Mouse (Mus musculus): ENCODE results near the gene Comt. TPM values are rescaled to one million over a fixed set of nuclear protein-coding genes. Genes with fewer than 3 reads are reported as not detected.
A peak's percentile ranks its signal among the peaks of the same experiment; 100 is the strongest.

Gene Comt
- polyA plus RNA-seq, 1 experiment from 2014 or later = 83.5 TPM

- DNase-seq (ENCODE audit: low spot score) = no peak
- Histone ChIP-seq H3K4me3 (no peak overlapping the region), H3K36me3 (peaks cover 32% of the 10 kb centered on the region), H3K4me1 (peaks cover 42% of the 10 kb centered on the region), H3K9me3 (no peaks in the 10 kb centered on the region), H3K27me3 (ENCODE audit: insufficient read depth, poor library complexity, severe bottlenecking) (peaks cover 30% of the 10 kb centered on the region), H3K27ac (peak overlapping the region; percentile 47; the same call in 1 of the 2 replicates)
Measured at GRCm38 (mm10) chr16:18458661-18459060, 32.0 kb upstream of the Comt start.

GRCm38 (mm10) chr16:18455407-18455806 is 28.8 kb upstream of the Comt start:
- DNase-seq (ENCODE audit: low spot score) = no peak
- Histone ChIP-seq H3K9me3 (no peaks in the 10 kb centered on the region), H3K4me3 (no peak overlapping the region), H3K27ac (no peak overlapping the region), H3K27me3 (ENCODE audit: insufficient read depth, poor library complexity, severe bottlenecking) (peaks cover 17% of the 10 kb centered on the region), H3K36me3 (peaks cover 32% of the 10 kb centered on the region), H3K4me1 (peaks cover 45% of the 10 kb centered on the region)
- 90% methylated on average over 6 of the region's 6 CpGs for WGBS

GRCm38 (mm10) chr16:18453846-18454245 is 27.2 kb upstream of the Comt start:
- WGBS = 33% methylated on average over 5 of the region's 5 CpGs
- Histone ChIP-seq H3K4me1 (peaks cover 34% of the 10 kb centered on the region), H3K27ac (no peak overlapping the region; the same call in 1 of the 2 replicates), H3K27me3 (ENCODE audit: insufficient read depth, poor library complexity, severe bottlenecking) (peaks cover 14% of the 10 kb centered on the region), H3K9me3 (no peaks in the 10 kb centered on the region), H3K4me3 (no peak overlapping the region), H3K36me3 (peaks cover 38% of the 10 kb centered on the region)
- DNase-seq (ENCODE audit: low spot score) = no peak

GRCm38 (mm10) chr16:18452361-18452862 is 25.8 kb upstream of the Comt start:
- Histone ChIP-seq H3K27me3 (ENCODE audit: insufficient read depth, poor library complexity, severe bottlenecking) (peaks cover 7% of the 10 kb centered on the region; the same call in 1 of the 2 replicates), H3K4me3 (no peak overlapping the region), H3K36me3 (peaks cover 29% of the 10 kb centered on the region), H3K4me1 (peaks cover 39% of the 10 kb centered on the region), H3K9me3 (no peaks in the 10 kb centered on the region), H3K27ac (no peak overlapping the region)
- WGBS = 83% methylated on average over 8 of the region's 8 CpGs
- DNase-seq (ENCODE audit: low spot score) = no peak

GRCm38 (mm10) chr16:18451486-18452181 is 25.0 kb upstream of the Comt start:
- Histone ChIP-seq H3K9me3 (no peaks in the 10 kb centered on the region), H3K27me3 (ENCODE audit: insufficient read depth, poor library complexity, severe bottlenecking) (peaks cover 7% of the 10 kb centered on the region; the same call in 1 of the 2 replicates), H3K4me1 (peaks cover 39% of the 10 kb centered on the region), H3K36me3 (peaks cover 23% of the 10 kb centered on the region), H3K27ac (no peak overlapping the region), H3K4me3 (no peak overlapping the region)
- 66% methylated on average over 9 of the region's 9 CpGs for WGBS
- no peak for DNase-seq (ENCODE audit: low spot score)

- H3K4me1 ChIP-seq = peaks cover 28% of the 10 kb centered on the region
- no peaks in the 10 kb centered on the region for H3K9me3 ChIP-seq
- WGBS = 91% methylated on average over 4 of the region's 4 CpGs
- no peak overlapping the region for H3K27ac ChIP-seq
- peaks cover 18% of the 10 kb centered on the region; the same call in 1 of the 2 replicates for H3K36me3 ChIP-seq
- H3K4me3 ChIP-seq = no peak overlapping the region
- H3K27me3 ChIP-seq (ENCODE audit: insufficient read depth, poor library complexity, severe bottlenecking) = no peaks in the 10 kb centered on the region
- no peak for DNase-seq (ENCODE audit: low spot score)
Measured at GRCm38 (mm10) chr16:18449005-18449404, 22.4 kb upstream of the Comt start.

GRCm38 (mm10) chr16:18448104-18448503 is 21.5 kb upstream of the Comt start:
- no peak overlapping the region for H3K4me3 ChIP-seq
- no peaks in the 10 kb centered on the region for H3K27me3 ChIP-seq (ENCODE audit: insufficient read depth, poor library complexity, severe bottlenecking)
- H3K4me1 ChIP-seq = peaks cover 26% of the 10 kb centered on the region
- peaks cover 18% of the 10 kb centered on the region; the same call in 1 of the 2 replicates for H3K36me3 ChIP-seq
- peak overlapping the region; percentile 63; the same call in 1 of the 2 replicates for H3K27ac ChIP-seq
- WGBS = 80% methylated on average over 6 of the region's 6 CpGs
- DNase-seq (ENCODE audit: low spot score) = no peak
- H3K9me3 ChIP-seq = no peaks in the 10 kb centered on the region

- Histone ChIP-seq H3K36me3 (peaks cover 19% of the 10 kb centered on the region; the same call in 1 of the 2 replicates), H3K27me3 (ENCODE audit: insufficient read depth, poor library complexity, severe bottlenecking) (0 out of 2 replicates have a peak, but pooled peaks cover 4% of the 10 kb centered on the region), H3K27ac (no peak overlapping the region), H3K4me1 (peaks cover 30% of the 10 kb centered on the region), H3K4me3 (no peak overlapping the region), H3K9me3 (no peaks in the 10 kb centered on the region)
- DNase-seq (ENCODE audit: low spot score) = no peak
Measured at GRCm38 (mm10) chr16:18447243-18447642, 20.6 kb upstream of the Comt start.

- H3K4me1 ChIP-seq = peaks cover 18% of the 10 kb centered on the region
- no peak overlapping the region for H3K27ac ChIP-seq
- peaks cover 37% of the 10 kb centered on the region for H3K36me3 ChIP-seq
- H3K4me3 ChIP-seq = no peak overlapping the region
- H3K27me3 ChIP-seq (ENCODE audit: insufficient read depth, poor library complexity, severe bottlenecking) = peaks cover 11% of the 10 kb centered on the region; the same call in 1 of the 2 replicates
- 15% methylated on average over 8 of the region's 8 CpGs for WGBS
- H3K9me3 ChIP-seq = no peaks in the 10 kb centered on the region
- DNase-seq (ENCODE audit: low spot score) = peak; percentile 94
Measured at GRCm38 (mm10) chr16:18443385-18443841, 16.8 kb upstream of the Comt start.

GRCm38 (mm10) chr16:18436128-18436527 is 9.5 kb upstream of the Comt start:
- WGBS = 81% methylated on average over 6 of the region's 6 CpGs
- no peak for DNase-seq (ENCODE audit: low spot score)
- peaks cover 50% of the 10 kb centered on the region for H3K36me3 ChIP-seq

GRCm38 (mm10) chr16:18433341-18433920 is 6.8 kb upstream of the Comt start:
- Histone ChIP-seq H3K27ac (no peak overlapping the region), H3K4me3 (no peak overlapping the region), H3K36me3 (peaks cover 37% of the 10 kb centered on the region), H3K27me3 (ENCODE audit: insufficient read depth, poor library complexity, severe bottlenecking) (no peaks in the 10 kb centered on the region), H3K9me3 (no peaks in the 10 kb centered on the region), H3K4me1 (peaks cover 5% of the 10 kb centered on the region)
- DNase-seq (ENCODE audit: low spot score) = no peak
- 95% methylated on average over 5 of the region's 5 CpGs for WGBS

More at GRCm38 (mm10) chr16:18436128-18436527, 9.5 kb upstream of the Comt start:
- H3K27ac ChIP-seq = no peak overlapping the region
- no peaks in the 10 kb centered on the region for H3K9me3 ChIP-seq
- H3K4me3 ChIP-seq = no peak overlapping the region
- H3K4me1 ChIP-seq = peaks cover 4% of the 10 kb centered on the region; the same call in 1 of the 2 replicates
- H3K27me3 ChIP-seq (ENCODE audit: insufficient read depth, poor library complexity, severe bottlenecking) = no peaks in the 10 kb centered on the region

- WGBS = 79% methylated on average over 8 of the region's 8 CpGs
- no peak for DNase-seq (ENCODE audit: low spot score)
- Histone ChIP-seq H3K27ac (no peak overlapping the region), H3K4me1 (peaks cover 27% of the 10 kb centered on the region), H3K27me3 (ENCODE audit: insufficient read depth, poor library complexity, severe bottlenecking) (no peaks in the 10 kb centered on the region), H3K9me3 (no peaks in the 10 kb centered on the region), H3K4me3 (peak overlapping the region; percentile 6; the same call in 1 of the 2 replicates), H3K36me3 (peaks cover 17% of the 10 kb centered on the region; the same call in 1 of the 2 replicates)
Measured at GRCm38 (mm10) chr16:18430641-18431212, 4.1 kb upstream of the Comt start.

- no peak for DNase-seq (ENCODE audit: low spot score)
- no peaks in the 10 kb centered on the region for H3K27me3 ChIP-seq (ENCODE audit: insufficient read depth, poor library complexity, severe bottlenecking)
- peaks cover 7% of the 10 kb centered on the region; the same call in 1 of the 2 replicates for H3K36me3 ChIP-seq
- H3K27ac ChIP-seq = no peak overlapping the region
- 80% methylated on average over 8 of the region's 8 CpGs for WGBS
- H3K9me3 ChIP-seq = no peaks in the 10 kb centered on the region
- H3K4me1 ChIP-seq = peaks cover 36% of the 10 kb centered on the region
- H3K4me3 ChIP-seq = peak overlapping the region; percentile 16; the same call in 1 of the 2 replicates
Measured at GRCm38 (mm10) chr16:18429641-18430040, 3.0 kb upstream of the Comt start.

Data from heart, embryonic 10.5 days (tissue).